Mouse (Mus musculus) natural killer cell, adult 2 months (primary cell): Measurements from ENCODE around the gene Dusp5.
"Not testable (repeated sequence)": the region's sequence is repeated elsewhere in the genome, so short reads cannot be mapped to it uniquely, and the experiment has no call there.

ENCODE experiments used
- DNase-seq, 2 experiments: peaks; one replicate each; pipeline ENCODE4 v3.0.0; 2022; ENCODE audit warnings: low spot score in 2 of 2

Dusp5 gene

DNA sequence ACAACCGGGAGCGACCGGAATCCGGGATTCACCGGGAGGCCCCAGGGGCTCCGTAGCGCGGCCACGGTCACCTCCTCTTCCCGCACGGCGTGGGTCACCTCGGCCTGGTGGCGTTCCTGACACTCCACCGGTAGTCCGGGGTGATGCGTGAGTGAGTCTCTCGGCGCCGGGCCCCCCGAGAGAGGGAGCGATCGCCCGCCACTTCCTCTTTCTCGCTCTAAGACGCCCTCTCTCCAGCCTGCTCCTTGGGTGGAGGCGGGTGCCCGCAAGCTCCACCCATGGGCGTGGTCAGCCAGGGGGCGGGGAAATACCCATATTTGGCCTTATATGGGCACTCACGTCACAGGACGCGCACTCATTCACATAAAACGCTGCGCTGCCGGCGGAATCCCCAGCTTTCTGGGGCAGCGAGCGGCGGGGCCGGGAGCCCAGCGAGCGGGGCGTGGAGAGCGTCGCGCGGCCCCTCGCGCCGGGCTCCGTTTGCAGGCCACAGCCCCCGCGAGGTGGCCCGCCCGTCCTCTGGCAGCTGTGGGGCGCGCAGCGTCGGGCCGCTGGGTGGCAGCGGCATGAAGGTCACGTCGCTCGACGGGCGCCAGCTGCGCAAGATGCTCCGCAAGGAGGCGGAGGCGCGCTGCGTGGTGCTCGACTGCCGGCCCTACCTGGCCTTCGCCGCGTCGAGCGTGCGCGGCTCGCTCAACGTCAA, at the start of gene Dusp5:
Dusp5 (plus strand) TSS at position 358 of the 703 bp plus-strand sequence.
- peak; percentile 100 for DNase-seq

DNA sequence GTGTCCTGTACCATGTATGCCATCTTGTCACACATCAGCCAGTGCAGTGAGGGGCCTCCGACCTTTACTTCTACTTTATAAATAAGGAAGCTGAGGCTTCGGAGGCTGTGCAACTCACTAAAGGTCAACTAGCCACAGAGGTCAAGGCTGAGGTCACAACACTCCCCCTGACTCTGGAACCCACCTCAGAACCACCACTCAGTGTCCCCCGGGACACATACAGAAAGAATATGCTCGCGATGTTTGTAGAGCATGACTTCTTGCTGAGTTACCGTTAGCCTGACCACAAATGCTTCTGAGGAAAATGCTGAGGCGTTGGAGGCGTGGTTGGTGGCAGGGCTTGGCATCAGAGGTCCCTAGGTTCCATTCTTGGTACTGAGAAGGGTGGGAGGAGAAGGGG, 49.3 kb upstream of the Dusp5 start:
- peak; percentile 19 to 50 for DNase-seq

DNA sequence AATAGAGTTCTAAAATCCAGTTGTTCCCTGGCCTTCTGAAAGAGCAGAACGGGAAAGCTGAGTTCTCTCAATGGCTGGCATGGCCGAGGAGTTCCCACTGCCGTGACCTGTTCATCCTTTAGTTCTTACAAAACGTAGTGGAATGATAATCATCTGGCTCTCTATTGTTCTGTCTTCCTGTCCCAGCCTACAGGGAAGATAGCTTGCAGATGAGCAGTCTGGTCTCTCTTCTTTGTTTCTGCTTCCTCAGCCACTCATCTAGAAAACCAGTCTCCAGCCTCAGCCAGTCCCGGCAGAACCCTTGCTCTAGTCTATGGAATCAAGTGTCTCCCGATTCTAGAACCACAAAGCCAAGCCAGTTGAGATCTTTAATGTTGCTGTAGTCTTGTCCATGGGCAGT, 46.8 kb upstream of the Dusp5 start:
- no peak for DNase-seq

DNA sequence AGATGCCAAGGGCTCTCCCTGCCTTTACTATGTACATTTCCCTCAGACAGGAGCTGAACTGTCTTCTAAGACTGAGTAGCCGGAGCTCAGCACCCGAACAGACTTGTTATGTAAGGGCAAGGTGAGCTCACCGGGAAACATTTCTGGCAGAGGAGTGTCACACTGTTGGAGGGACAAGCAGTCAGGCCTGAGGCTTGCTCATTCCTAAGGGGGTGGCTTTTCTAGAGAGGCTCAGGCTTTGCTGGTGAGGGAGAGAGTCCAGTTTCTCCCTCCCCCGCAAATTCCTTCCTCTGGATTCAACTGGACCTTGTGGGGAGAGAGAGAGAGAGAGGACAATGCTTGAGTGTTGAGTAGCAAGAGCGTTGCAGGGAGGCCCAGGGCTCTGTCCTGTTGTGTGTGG, 46.4 kb upstream of the Dusp5 start:
- no peak for DNase-seq

DNA sequence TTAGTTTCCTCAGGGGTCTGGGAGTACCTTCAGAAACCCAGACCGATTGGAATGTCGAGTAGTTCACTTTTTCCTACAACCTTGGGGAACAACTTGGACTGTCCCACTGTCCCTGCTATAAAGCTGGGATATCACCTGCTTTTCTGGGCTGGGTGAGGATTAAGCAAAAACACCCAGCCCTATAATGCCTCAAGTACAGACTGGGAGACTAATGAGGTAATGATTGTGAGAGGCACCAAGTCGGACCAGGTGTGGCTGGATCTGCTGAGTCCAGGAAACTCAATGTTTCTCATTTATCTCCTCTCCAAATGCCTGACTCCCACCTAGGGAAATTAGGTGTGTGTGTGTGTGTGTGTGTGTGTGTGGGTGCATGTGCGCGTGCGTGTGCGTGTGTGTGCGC, 44.9 kb upstream of the Dusp5 start:
- no peak for DNase-seq

DNA sequence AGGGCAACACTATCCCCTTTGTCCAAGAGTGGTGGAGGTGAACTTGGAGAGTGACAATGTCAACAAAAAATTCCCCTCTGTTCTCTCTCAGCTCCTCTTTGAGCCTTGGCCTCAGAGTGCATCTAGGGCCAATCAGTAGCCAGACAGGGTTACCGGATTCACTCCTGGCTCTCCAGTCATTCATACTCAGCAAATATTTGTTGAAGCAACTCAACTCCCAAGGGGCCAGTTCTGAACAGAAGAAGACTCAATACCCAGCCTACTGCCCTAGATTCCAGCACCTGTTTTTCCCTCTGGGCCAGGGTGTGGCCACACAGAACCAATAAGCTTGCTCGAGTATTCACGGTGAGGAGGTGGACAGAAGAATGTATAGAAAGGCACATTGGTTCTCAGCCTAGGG, 44.0 kb upstream of the Dusp5 start:
- DNase-seq, result no peak

DNA sequence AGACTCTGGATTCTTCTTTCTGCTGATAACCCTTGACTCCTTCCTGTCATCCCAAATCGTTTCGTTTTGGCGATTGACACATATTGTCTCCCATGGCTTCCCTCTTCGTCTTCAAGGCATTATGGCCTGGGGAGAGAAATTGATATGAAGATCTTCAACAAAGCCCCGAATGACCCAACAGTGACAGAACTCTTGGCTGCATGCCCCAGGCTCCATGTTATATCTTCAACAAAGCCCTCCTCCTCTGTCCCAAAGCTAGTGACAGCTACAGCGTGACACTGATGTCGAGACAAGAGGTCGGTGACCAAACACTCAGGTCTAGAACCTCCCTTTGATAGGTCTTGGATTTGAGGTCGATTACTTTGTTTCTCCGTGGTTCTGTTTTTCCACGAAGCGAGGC, 39.7 kb upstream of the Dusp5 start:
- no peak for DNase-seq

DNA sequence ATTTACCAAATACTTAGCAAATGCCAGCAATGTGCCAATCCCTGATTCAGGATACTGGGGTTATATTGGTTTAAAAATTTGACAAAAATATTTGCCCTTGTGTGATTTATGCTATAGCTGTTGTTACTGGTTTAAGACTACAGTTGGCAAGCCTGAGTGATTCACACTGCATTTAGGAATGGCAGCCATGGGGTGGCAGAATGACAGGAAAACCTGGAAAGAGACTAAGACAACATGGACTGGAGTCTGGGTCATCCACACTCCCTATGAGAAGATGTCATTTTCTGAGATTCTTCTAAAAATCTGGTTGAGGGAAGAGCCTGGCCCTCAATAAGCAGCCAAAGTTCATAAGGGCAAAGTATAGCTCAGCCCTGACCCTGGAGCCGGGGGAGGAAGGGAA, 39.0 kb upstream of the Dusp5 start:
- no peak for DNase-seq

DNA sequence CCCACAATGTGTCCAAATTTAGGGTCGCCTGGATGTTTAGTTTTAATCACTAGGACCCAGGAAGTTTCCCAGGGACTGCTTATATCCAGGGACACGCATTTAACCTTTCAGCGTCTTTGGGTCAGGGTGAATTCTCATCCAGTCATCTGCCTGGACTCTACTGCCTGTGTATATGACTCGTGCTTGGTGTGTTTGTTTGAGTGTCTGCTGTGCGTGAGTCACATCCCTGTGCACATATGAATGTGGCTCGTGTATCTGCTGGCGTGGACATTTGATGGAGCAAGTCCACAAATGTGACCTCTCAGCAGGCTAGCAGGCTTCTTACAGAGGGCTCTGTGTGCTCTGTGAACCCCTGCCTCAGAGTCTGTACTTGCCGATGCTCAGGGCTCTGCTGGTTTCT, 38.0 kb upstream of the Dusp5 start:
- DNase-seq, result no peak

DNA sequence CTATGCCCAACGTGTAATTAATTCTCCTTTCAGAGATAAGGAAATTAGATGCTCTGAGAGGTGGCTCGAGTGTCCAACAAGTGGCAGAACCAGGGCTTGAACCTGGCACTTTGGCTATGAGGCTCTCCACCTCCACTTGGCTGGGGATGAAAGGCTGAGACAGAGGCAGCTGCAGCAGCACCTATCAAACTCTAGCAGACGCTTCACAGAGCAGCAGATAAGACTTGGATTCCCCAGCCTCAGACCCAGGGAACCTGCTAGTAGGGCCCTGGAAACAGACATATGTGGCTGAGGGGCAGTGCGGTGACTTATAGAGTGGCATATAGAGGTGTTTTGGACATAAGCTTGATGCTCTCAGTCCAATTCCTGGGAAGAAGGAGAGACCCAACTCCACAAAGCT, 36.4 kb upstream of the Dusp5 start:
- DNase-seq, result no peak

DNA sequence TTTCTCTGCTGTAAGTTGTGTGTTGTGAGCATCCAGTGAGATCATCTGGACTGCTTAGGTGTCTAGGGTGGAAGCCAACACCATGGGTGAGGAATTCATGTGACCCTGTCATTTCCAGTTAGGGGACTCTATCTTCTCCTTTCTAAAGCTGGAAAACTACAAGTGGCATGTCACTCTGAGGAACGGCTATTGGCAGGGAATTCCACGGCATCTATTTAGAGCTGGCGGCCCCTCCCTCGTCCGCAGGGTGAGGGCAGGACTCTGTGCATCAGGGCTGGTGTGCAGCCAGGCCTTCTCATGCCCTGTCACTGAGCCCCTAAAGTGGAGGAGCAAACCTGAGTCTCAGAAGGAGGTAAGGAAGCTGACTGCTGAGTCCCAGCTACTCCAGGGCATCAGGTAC, 35.0 kb upstream of the Dusp5 start:
- DNase-seq, result no peak

DNA sequence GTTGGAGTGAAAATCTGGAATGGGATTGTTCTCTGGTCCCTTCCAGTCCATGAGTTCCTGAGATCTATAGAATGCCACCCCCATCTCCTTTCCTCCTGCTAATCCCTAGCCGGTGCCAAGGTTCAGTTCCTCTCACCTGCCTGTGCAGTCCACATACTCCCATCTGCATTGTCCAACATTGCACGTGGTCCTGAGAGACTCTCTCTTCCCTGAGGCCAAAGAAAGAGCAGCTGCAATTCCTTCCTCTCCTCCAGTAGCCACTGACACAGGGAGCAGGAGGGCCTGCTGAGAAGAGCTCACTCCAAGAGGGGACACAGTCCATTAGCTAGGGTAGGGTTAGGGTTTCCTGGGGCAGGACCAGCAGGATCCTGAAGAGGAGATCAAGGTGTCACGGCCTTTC, 31.0 kb upstream of the Dusp5 start:
- DNase-seq, result no peak

DNA sequence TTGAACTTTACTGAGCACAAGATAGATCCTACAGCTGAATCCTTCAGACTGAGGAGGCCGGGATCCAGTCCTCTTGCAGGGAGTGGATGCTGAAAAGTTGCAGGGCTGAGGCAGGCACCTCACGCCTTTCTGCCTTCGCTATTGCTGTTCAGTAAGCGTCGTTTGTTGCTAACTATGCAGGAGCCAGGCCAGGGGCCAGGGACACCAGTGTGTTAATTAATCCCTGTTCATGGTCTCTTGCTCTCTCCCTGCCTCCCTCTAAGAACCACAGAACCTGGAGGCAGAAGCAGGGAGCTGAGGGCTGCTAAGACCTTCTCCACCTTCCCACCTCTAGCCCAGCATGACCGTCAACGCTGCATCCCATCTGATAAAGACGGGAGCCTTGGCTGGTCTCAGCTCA, 29.9 kb upstream of the Dusp5 start:
- no peak for DNase-seq

DNA sequence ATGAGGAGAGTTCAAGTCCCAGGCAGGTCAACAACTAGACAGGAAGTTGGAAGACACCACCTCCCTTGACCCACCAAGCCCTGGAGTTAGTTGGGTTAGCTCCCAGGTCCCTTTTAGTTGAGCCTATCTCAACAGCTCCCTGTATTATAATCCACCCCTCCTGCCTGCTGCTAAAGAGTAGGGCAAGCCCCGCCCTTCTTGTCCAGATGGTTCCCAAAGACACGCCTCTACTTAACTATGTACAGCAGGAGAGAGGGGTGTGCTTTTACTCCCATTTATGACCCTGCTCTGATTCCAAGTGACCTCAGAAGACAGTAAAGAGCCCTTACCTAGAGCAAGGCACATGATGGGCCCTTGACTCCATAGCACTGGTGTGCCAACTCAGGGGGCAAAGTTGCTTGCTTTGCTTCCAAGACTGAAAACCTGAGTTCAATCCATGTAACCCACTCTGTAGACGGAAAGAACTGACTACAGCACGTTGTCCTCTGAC, 29.4 kb upstream of the Dusp5 start:
- no peak for DNase-seq

DNA sequence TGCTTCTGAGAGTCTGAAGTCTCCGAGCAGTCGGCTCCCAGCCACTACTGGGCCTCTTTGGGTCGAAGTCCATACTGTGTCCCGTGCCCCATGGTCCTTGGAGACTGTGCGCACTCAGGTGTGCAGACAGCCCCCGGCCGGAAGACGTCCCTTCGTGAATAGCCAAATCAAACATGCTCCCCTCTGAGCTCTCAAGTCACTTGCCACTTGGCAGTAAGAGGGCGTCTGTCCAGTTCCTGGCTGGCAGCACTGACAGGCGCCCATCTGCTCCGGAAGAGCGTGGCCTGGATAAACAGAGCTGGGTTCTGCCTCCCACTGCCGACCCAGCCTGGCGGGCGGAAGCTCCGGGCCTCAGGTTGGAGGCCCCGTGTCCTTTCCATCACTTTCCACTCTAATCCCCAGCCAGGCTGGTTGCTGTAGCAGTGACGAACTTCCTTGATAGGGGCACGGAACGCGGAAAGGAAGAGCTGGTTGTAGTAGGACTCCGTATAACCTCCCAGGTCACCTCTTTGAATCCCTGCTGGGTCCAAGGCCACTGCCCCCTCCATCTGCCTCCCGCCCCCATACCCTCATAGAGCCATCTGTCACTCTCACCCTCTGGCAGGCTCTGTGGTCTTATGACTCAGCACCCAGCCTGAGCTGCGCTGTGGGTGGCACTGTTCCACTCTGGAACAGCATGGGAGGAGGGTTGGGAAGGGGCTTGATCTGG, 28.5 kb upstream of the Dusp5 start:
- no peak for DNase-seq

DNA sequence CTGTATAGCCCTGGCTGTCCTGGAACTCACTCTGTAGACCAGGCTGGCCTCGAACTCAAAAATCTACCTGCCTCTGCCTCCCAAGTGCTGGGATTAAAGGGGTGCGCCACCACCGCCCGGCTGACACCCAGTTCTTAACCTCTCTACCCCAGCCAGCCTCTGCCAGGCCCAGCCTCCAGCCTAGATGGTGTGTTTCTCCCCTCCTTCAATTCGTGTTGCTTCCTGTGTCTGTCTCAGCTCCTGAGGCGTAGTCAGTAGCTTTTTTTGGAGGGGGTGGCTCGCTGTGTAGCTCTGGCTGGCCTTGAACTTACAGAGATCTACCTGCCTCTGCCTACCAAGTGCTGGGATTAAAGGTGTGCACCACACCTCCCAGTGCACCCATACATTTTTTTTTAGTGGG, 27.7 kb upstream of the Dusp5 start:
- not testable (repeated sequence) for DNase-seq

DNA sequence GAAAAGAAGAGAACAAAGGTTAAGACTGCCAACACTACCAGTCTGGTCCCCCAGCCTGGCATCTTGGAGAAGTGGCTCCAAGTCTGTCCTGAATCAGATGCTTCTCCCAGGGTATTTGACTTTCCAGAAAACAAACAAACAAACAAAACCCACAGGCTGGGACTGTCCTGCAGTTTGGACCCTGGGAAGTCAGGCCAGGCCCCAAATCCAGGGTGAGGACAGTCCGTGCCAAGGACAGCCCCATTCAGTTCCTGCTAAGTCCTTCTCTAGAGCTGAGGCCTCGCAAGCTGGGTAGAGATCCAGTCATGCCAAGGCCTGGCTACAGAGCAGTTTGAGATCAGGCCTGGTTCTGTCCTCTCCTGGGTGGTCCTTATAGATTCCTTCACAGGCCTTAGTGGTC, 27.1 kb upstream of the Dusp5 start:
- DNase-seq, result no peak

DNA sequence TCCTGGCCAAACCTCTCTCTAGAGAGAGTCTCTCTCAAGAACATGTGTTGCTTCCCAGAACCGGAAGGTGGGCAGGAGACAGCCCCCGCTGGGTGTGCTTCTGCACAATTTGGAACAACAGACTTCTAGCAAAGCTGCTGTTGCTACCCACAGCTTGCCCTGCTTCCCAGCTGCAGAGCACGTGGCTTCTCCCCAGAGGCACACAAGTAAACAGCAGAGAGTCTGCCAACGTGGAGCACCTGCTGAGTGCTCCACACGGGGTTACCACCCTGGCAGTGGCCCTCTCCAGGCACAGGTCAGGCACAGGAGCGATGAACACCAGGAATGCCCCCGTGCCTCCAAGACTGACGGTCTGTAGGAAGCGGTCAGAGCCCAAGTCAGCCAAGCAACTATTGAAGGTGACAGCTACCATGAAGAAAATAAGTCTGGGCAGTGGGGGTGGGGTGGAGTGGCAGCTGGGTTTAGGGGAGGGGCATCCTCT, 26.0 kb upstream of the Dusp5 start:
- DNase-seq, result peak in 1 of 2 experiments; percentile 43

DNA sequence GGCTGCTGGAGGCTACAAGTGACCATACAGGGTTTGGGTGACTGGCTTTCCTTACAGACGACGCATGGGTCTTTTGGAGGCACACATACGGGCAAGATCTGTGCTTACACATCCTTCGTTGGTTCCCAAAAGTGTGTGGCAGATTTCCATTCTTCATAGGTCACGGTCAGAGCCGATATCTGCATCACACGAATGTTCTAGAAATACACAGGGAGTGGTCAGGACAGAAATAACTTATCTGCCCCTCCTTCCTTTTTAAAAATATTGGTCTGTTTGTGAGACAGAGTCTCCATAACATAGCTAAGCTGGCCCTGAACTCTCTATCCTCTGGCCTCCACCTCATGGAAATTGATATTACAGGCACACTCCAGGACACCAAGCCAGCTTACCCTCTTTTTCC, 24.7 kb upstream of the Dusp5 start:
- DNase-seq, result no peak

DNA sequence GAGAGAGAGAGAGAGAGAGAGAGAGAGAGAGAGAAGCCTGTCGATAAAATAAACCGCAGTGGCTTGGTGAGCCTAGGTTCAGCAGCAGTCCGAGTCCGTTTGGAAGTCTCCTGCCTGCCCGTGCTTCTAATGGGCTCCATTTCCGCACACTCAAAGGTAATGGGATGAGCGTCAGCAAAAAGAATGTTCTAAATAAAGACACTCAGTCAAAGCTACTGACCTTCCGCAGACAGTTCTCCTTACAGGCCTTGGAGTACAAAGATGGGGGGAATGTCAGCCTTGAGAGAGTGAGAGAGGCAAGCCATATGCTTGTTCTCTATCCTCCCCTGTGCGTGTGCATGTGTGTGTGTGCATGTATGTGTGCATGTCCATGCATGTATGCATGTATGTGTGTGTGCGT, 23.2 kb upstream of the Dusp5 start:
- DNase-seq, result no peak

DNA sequence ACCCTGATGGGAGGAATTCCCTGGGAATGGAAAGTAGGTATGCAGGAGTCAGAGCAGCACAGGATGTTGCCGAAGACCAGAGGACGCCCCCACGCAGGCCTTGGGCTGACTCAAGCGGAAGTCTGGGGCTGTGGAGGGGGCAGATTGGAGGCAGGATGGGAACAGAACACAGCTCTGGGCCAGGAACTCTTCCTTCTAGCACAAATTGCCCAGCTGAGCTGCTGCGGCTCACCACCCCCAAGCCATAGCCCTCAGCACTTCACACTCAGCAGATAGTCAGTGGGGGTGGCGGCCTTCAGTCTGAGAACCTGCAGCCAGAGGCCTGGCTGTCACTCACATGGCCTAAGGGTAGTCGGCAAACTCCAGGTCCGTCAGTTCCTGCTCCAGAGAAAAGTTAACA, 21.4 kb upstream of the Dusp5 start:
- no peak for DNase-seq

DNA sequence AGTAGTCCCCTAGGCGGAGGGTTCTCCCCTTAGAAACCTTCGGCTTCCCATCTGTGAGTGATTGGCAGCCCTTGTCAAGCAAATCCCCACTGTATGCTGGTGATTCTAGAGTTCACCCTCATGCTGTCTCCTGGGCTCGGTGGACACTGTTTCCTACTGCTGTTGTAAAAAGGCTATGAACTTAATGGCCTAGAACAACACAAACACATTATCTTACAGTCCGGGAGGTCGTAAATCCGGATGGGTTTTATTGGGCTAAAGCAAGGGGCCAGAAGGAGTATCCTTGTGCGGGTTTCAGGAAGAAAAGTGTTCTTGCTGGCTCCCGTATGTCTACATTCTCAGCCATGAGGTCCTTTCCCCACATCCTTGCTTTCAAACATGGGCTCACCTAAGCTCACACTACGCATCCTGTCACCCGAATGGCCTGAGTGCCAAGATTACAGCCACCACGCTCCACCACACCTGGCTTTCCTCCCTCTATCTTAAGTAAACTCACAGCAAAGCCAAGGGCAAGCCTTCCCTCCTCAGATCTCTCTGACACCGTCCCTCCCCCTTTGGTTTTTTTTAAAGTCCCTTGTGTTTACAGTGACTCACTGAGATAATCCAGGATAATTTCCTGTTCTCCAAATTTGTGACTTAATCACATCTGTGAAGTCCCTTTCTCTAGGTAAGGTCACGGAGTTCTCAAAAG, 17.5 kb upstream of the Dusp5 start:
- no peak for DNase-seq
